Comparison of ENCODE assay signal across 8 mouse cellular contexts in genomic region chr1:134415168-134415831, GRCm38 (mm10). TPM values are rescaled to one million over a fixed set of nuclear protein-coding genes. Genes with fewer than 3 reads are reported as not detected.
DNase-seq lines count a peak whose midpoint lies in the region; ATAC-seq and TF ChIP-seq lines count a peak whose summit lies in the region.

Adipor1 (plus strand) TSS chr1:134415378.

- WGBS in forebrain, embryonic 11.5 days, result 0% methylated on average over 68 of the region's 77 CpGs
- WGBS in heart, embryonic 16.5 days, result under 1% methylated on average over 67 of the region's 77 CpGs
- under 1% methylated on average over 72 of the region's 77 CpGs for WGBS in liver, embryonic 15.5 days (ENCODE audit: insufficient replicate concordance)
- WGBS in neural tube, embryonic 12.5 days, result under 1% methylated on average over 68 of the region's 77 CpGs

- TF ChIP-seq EP300 in CH12.LX (IDR thresholded peaks at IDR 0.05; ENCODE audit: low read length), result no peak

- H3K4me3 ChIP-seq in CH12.LX (replicated peaks in 1 of 3; ENCODE audit: low read depth in 2 of 3, low read length in 2 of 3, poor library complexity in 1 of 3), result peak within 1 kb of the TSS; percentile 84 to 93 (median 88)
- H3K4me3 ChIP-seq in forebrain, embryonic 11.5 days (ENCODE audit: low read depth, low read length), result peak within 1 kb of the TSS; percentile 88
- peak within 1 kb of the TSS; percentile 84 for H3K4me3 ChIP-seq in heart, embryonic 16.5 days (ENCODE audit: low read length)
- H3K4me3 ChIP-seq in liver, embryonic 15.5 days (replicated peaks), result peak within 1 kb of the TSS; percentile 78
- peak within 1 kb of the TSS; percentile 91 for H3K4me3 ChIP-seq in neural tube, embryonic 12.5 days

- peak; percentile 91 for DNase-seq in CH12.LX (ENCODE audit: extremely low read depth)
- DNase-seq in c-Kit-positive CD71-positive TER-119-negative erythroid progenitor cells, embryonic 14.5 days (ENCODE audit: low read depth), result peak; percentile 91
- DNase-seq in forebrain, embryonic 11.5 days (ENCODE audit: low spot score), result peak; percentile 99
- DNase-seq in kidney, postnatal 36 days, result peak; percentile 99
- peak; percentile 94 for DNase-seq in telencephalon, adult 2 months (ENCODE audit: low read depth, low spot score)

- peak; percentile 89 for TF ChIP-seq POLR2A in CH12.LX (IDR thresholded peaks at IDR 0.05; ENCODE audit: low read depth, low read length)

- dilution Hi-C loops in CH12.LX (cut with MboI; ENCODE audit: extremely low pct_ligation_motif_present, extremely low pct_unique_long_range_greater_than_20kb, low sequenced_read_pairs), result no loop called here

- peak within 1 kb of the TSS; percentile 77 for H3K4me2 ChIP-seq in CH12.LX (ENCODE audit: insufficient read depth, low read depth, poor library complexity, severe bottlenecking)
- peak within 1 kb of the TSS; percentile 73 for H3K4me2 ChIP-seq in forebrain, embryonic 11.5 days (ENCODE audit: low read depth, low read length, severe bottlenecking)
- peak within 1 kb of the TSS; percentile 77 for H3K4me2 ChIP-seq in heart, embryonic 16.5 days (ENCODE audit: low read depth, low read length)
- H3K4me2 ChIP-seq in liver, embryonic 15.5 days, result peak within 1 kb of the TSS; percentile 77
- peak within 1 kb of the TSS; percentile 63 for H3K4me2 ChIP-seq in neural tube, embryonic 12.5 days (replicated peaks)

- peaks cover 15 to 48% of the 10 kb centered on the region in 2 experiments for H3K36me3 ChIP-seq in CH12.LX (replicated peaks in 1 of 2; ENCODE audit: control insufficient read depth in 1 of 2, insufficient read depth in 1 of 2, low read length in 1 of 2)
- no peaks in the 10 kb centered on the region for H3K36me3 ChIP-seq in forebrain, embryonic 11.5 days (ENCODE audit: control insufficient read depth, insufficient read depth, low read length)
- H3K36me3 ChIP-seq in heart, embryonic 16.5 days (ENCODE audit: control insufficient read depth, insufficient read depth), result peaks cover 12% of the 10 kb centered on the region; the same call in 1 of the 2 replicates
- H3K36me3 ChIP-seq in liver, embryonic 15.5 days (replicated peaks), result peaks cover 21% of the 10 kb centered on the region
- peaks cover 10% of the 10 kb centered on the region; the same call in 1 of the 2 replicates for H3K36me3 ChIP-seq in neural tube, embryonic 12.5 days

- H3K9me3 ChIP-seq in CH12.LX (replicated peaks; ENCODE audit: low read length), result no peaks in the 10 kb centered on the region
- H3K9me3 ChIP-seq in forebrain, embryonic 11.5 days (ENCODE audit: control insufficient read depth, low read length), result no peaks in the 10 kb centered on the region
- no peaks in the 10 kb centered on the region for H3K9me3 ChIP-seq in heart, embryonic 16.5 days (replicated peaks; ENCODE audit: control insufficient read depth, low read length)
- H3K9me3 ChIP-seq in liver, embryonic 15.5 days (replicated peaks), result no peaks in the 10 kb centered on the region
- no peaks in the 10 kb centered on the region for H3K9me3 ChIP-seq in neural tube, embryonic 12.5 days

- peaks cover 8 to 46% of the 10 kb centered on the region in 2 experiments for H3K4me1 ChIP-seq in CH12.LX (ENCODE audit: control insufficient read depth in 1 of 2, insufficient read depth in 2 of 2)
- peaks cover 11% of the 10 kb centered on the region; the same call in 1 of the 2 replicates for H3K4me1 ChIP-seq in forebrain, embryonic 11.5 days (replicated peaks; ENCODE audit: control insufficient read depth, insufficient read depth, low read length)
- H3K4me1 ChIP-seq in heart, embryonic 16.5 days (ENCODE audit: control insufficient read depth, insufficient read depth, low read length), result peaks cover 43% of the 10 kb centered on the region
- H3K4me1 ChIP-seq in liver, embryonic 15.5 days (replicated peaks), result peaks cover 60% of the 10 kb centered on the region
- peaks cover 39% of the 10 kb centered on the region for H3K4me1 ChIP-seq in neural tube, embryonic 12.5 days

- no peak within 1 kb of the TSS for H3K27ac ChIP-seq in CH12.LX (ENCODE audit: insufficient read depth, low read depth)
- peak within 1 kb of the TSS; percentile 76 for H3K27ac ChIP-seq in forebrain, embryonic 11.5 days (ENCODE audit: low read depth, low read length)
- peak within 1 kb of the TSS; percentile 95 for H3K27ac ChIP-seq in heart, embryonic 16.5 days (ENCODE audit: low read length)
- peak within 1 kb of the TSS; percentile 99 for H3K27ac ChIP-seq in liver, embryonic 15.5 days (replicated peaks)
- peak within 1 kb of the TSS; percentile 94 for H3K27ac ChIP-seq in neural tube, embryonic 12.5 days

- no peak for TF ChIP-seq RAD21 in CH12.LX (IDR thresholded peaks at IDR 0.05; ENCODE audit: low read depth, low read length)

- no peak for TF ChIP-seq CTCF in CH12.LX (conservative IDR thresholded peaks at IDR 0.05 in 1 of 2, IDR thresholded peaks at IDR 0.05 in 1 of 2; ENCODE audit: low read depth in 2 of 2, low read length in 2 of 2)

- ATAC-seq in forebrain, embryonic 11.5 days (replicated peaks; ENCODE audit: low FRiP score), result peak; percentile 99
- peak; percentile 100 for ATAC-seq in heart, embryonic 16.5 days (replicated peaks; ENCODE audit: extremely low read depth, insufficient read depth, low FRiP score)
- ATAC-seq in liver, embryonic 15.5 days (ENCODE audit: insufficient read depth), result peak; percentile 98
- peak; percentile 99 for ATAC-seq in neural tube, embryonic 12.5 days (ENCODE audit: low FRiP score, low read depth)

- in situ Hi-C loops in CH12.LX (cut with MboI; ENCODE audit: low pct_ligation_motif_present, low pct_unique_long_range_greater_than_20kb, low sequenced_read_pairs), result no loop called here

- peaks cover 39% of the 10 kb centered on the region for H3K79me2 ChIP-seq in CH12.LX (replicated peaks; ENCODE audit: control insufficient read depth, extremely low read depth, insufficient read depth, poor library complexity, severe bottlenecking)

- peak within 1 kb of the TSS; percentile 80 for H3K9ac ChIP-seq in CH12.LX (ENCODE audit: insufficient read depth, low read depth)
- H3K9ac ChIP-seq in forebrain, embryonic 11.5 days (ENCODE audit: low read length), result peak within 1 kb of the TSS; percentile 90
- H3K9ac ChIP-seq in heart, embryonic 16.5 days (ENCODE audit: low read length), result peak within 1 kb of the TSS; percentile 95
- H3K9ac ChIP-seq in liver, embryonic 15.5 days, result peak within 1 kb of the TSS; percentile 95
- peak within 1 kb of the TSS; percentile 88 for H3K9ac ChIP-seq in neural tube, embryonic 12.5 days

- H3K27me3 ChIP-seq in CH12.LX (replicated peaks), result no peaks in the 10 kb centered on the region
- no peaks in the 10 kb centered on the region for H3K27me3 ChIP-seq in forebrain, embryonic 11.5 days (ENCODE audit: control insufficient read depth, insufficient read depth, low read length)
- no peaks in the 10 kb centered on the region for H3K27me3 ChIP-seq in heart, embryonic 16.5 days (ENCODE audit: control insufficient read depth, insufficient read depth, low read length)
- no peaks in the 10 kb centered on the region for H3K27me3 ChIP-seq in liver, embryonic 15.5 days
- H3K27me3 ChIP-seq in neural tube, embryonic 12.5 days (replicated peaks), result no peaks in the 10 kb centered on the region

TF ChIP-seq in CH12.LX, 34 proteins besides CTCF, POLR2A, EP300 and RAD21 (continues in another document):
- TF ChIP-seq MAFK (IDR thresholded peaks at IDR 0.05; ENCODE audit: insufficient replicate concordance, low read length), result no peak
- 0 out of 2 replicates have a peak, but pooled peaks have one; percentile 46 for TF ChIP-seq RCOR1 (conservative IDR thresholded peaks at IDR 0.05; ENCODE audit: low read depth, low read length)
- TF ChIP-seq USF2 (conservative IDR thresholded peaks at IDR 0.05; ENCODE audit: low read depth, low read length), result no peak
- no peak for TF ChIP-seq ZKSCAN1 (IDR thresholded peaks at IDR 0.05; ENCODE audit: borderline replicate concordance, low read depth, low read length)
- TF ChIP-seq NRF1 (IDR thresholded peaks at IDR 0.05; ENCODE audit: low read depth, low read length), result peak; percentile 70
- TF ChIP-seq ZC3H11A (IDR thresholded peaks at IDR 0.05; ENCODE audit: low read depth, low read length), result no peak
- peak; percentile 58; the same call in 1 of the 2 replicates for TF ChIP-seq IRF4 (IDR thresholded peaks at IDR 0.05; ENCODE audit: low read depth, low read length)
- no peak for TF ChIP-seq CHD1 (IDR thresholded peaks at IDR 0.05; ENCODE audit: low read depth, low read length)
- TF ChIP-seq MAX (IDR thresholded peaks at IDR 0.05; ENCODE audit: low read length), result peak; percentile 83
- peak; percentile 79 for TF ChIP-seq MXI1 (IDR thresholded peaks at IDR 0.05; ENCODE audit: low read depth, low read length)
- TF ChIP-seq MYC (IDR thresholded peaks at IDR 0.05; ENCODE audit: low read depth, low read length), result 0 out of 2 replicates have a peak, but pooled peaks have one; percentile 26
- no peak for TF ChIP-seq JUND (conservative IDR thresholded peaks at IDR 0.05; ENCODE audit: low read depth, low read length)
- TF ChIP-seq USF1 (IDR thresholded peaks at IDR 0.05; ENCODE audit: low read depth, low read length), result no peak
- TF ChIP-seq KAT2A (IDR thresholded peaks at IDR 0.05; ENCODE audit: insufficient replicate concordance, low read length), result peak; percentile 72; the same call in 1 of the 2 replicates
- peak; percentile 58; the same call in 1 of the 2 replicates for TF ChIP-seq MEF2A (IDR thresholded peaks at IDR 0.05; ENCODE audit: borderline replicate concordance, low read depth, low read length)
- peak; percentile 60 for TF ChIP-seq ELF1 (IDR thresholded peaks at IDR 0.05; ENCODE audit: low read depth, low read length)
- TF ChIP-seq CHD2 (IDR thresholded peaks at IDR 0.05; ENCODE audit: low read length), result peak; percentile 63
- no peak for TF ChIP-seq ZNF384 (IDR thresholded peaks at IDR 0.05; ENCODE audit: low read depth, low read length)
- TF ChIP-seq POLR2AphosphoS2 (IDR thresholded peaks at IDR 0.05; ENCODE audit: low read depth, low read length), result 0 out of 2 replicates have a peak, but pooled peaks have one; percentile 75
- TF ChIP-seq GABPA (IDR thresholded peaks at IDR 0.05; ENCODE audit: insufficient replicate concordance, low read depth, low read length), result no peak; the same call in 1 of the 2 replicates
- TF ChIP-seq ETS1 (conservative IDR thresholded peaks at IDR 0.05; ENCODE audit: low read depth, low read length), result 0 out of 2 replicates have a peak, but pooled peaks have one; percentile 22
- TF ChIP-seq HCFC1 (IDR thresholded peaks at IDR 0.05; ENCODE audit: low read depth, low read length), result peak; percentile 78

RNA-seq across cellular contexts. Expression of gene Adipor1, which starts in this region (rescaled TPM):
- 58.4 and 64.1 TPM in 2 replicates for total RNA-seq in CH12.LX (2012; rRNA removed)
- total RNA-seq in CH12.LX (2014; rRNA removed), result 83.7 and 94.0 TPM in 2 replicates
- polyA plus RNA-seq in CH12.LX (2012; ENCODE audit: insufficient read length, low read depth), result 65.3 and 70.8 TPM in 2 replicates
- polyA plus RNA-seq in forebrain, embryonic 11.5 days (2014; fragmentation: Nextera tagmentation; extraction: Ambion mirVana), result 77.0 and 77.8 TPM in 2 replicates
- polyA plus RNA-seq in heart, embryonic 16.5 days (2015; fragmentation: Nextera tagmentation; extraction: Ambion mirVana), result 138 and 148 TPM in 2 replicates
- 162 and 178 TPM in 2 replicates for polyA plus RNA-seq in liver, embryonic 15.5 days (2015; fragmentation: Nextera tagmentation; extraction: Ambion mirVana)
- 71.1 and 74.5 TPM in 2 replicates for polyA plus RNA-seq in neural tube, embryonic 12.5 days (2016; fragmentation: Nextera tagmentation; extraction: Ambion mirVana)
